Mouse (Mus musculus): ENCODE results near the gene Hrc.
"Not testable (repeated sequence)": the region's sequence is repeated elsewhere in the genome, so short reads cannot be mapped to it uniquely, and the experiment has no call there.

DNA sequence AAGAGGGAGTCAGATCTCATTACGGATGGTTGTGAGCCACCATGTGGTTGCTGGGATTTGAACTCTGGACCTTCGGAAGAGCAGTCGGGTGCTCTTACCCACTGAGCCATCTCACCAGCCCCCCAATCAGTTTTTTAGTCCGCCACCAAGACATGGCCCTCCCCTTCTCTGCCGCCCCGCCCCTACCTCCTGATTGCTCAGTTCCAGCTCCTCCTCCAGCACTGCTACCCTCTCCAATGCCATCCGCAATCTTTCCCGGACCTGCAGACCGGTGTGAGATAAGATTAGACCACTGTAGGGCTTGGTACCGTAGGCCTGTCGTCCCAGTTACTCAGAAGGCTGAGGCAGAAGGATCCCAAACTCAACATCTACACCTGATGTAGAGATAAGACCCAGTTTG is 24.0 kb downstream of the Hrc start:
- not testable (repeated sequence) for TF ChIP-seq POLR2A (IDR thresholded peaks at IDR 0.05; ENCODE audit: low read depth, low read length); CTCF (IDR thresholded peaks at IDR 0.05; ENCODE audit: extremely low read depth, insufficient read depth, insufficient read length, insufficient replicate concordance)

Data from spleen, adult 2 months (tissue).